Mouse (Mus musculus) MEL (cell line): Measurements from ENCODE around the gene 1700001O22Rik. TPM values are rescaled to one million over a fixed set of nuclear protein-coding genes. Genes with fewer than 3 reads are reported as not detected.

Experiments used
- DNase-seq: peaks from one replicate; pipeline ENCODE4 v3.0.0; 2011; ENCODE audit warnings: low read depth, low spot score
- H3K27ac ChIP-seq: 2 replicates; pipeline ENCODE4 v1.5.1; 2012; ENCODE audit warnings: low read depth, mild to moderate bottlenecking, control low read depth, low read length, moderate library complexity; ENCODE audit not compliant: control insufficient read depth
- H3K27me3 ChIP-seq, 2 experiments: fragments of 150-350 bp in 1 of 2; sonication (generic) in 1 of 2; 2 replicates each; pipeline ENCODE4 v1.6.1; 2012; ENCODE audit warnings: low read length in 2 of 2, mild to moderate bottlenecking in 2 of 2, improper control_type of control experiment in 1 of 2, moderate library complexity in 1 of 2; ENCODE audit not compliant: insufficient read depth in 2 of 2, control insufficient read depth in 1 of 2
- H3K36me3 ChIP-seq, 2 experiments: 2 replicates each; pipeline ENCODE4 v1.6.1; 2012 to 2014; ENCODE audit warnings: low read length in 2 of 2, improper control_type of control experiment in 1 of 2, inconsistent platforms in 1 of 2, mild to moderate bottlenecking in 1 of 2; ENCODE audit not compliant: insufficient read depth in 2 of 2, control insufficient read depth in 1 of 2
- H3K4me1 ChIP-seq, 2 experiments: fragments of 150-350 bp in 1 of 2; sonication (generic) in 1 of 2; 2 replicates each; pipeline ENCODE4 v1.6.1; 2012; ENCODE audit warnings: low read length in 2 of 2, improper control_type of control experiment in 1 of 2, mild to moderate bottlenecking in 1 of 2; ENCODE audit not compliant: insufficient read depth in 2 of 2, control insufficient read depth in 1 of 2
- H3K4me3 ChIP-seq, 2 experiments: fragments of 150-350 bp in 1 of 2; sonication (generic) in 1 of 2; 2 replicates each; pipeline ENCODE4 v1.5.1; 2012; ENCODE audit warnings: low read depth in 2 of 2, low read length in 2 of 2, mild to moderate bottlenecking in 2 of 2, moderate library complexity in 2 of 2, control low read depth in 1 of 2, improper control_type of control experiment in 1 of 2; ENCODE audit not compliant: control insufficient read depth in 1 of 2, insufficient read depth in 1 of 2
- H3K79me2 ChIP-seq: 2 replicates; pipeline ENCODE4 v1.6.1; 2012; ENCODE audit warnings: mild to moderate bottlenecking, low read length, moderate library complexity; ENCODE audit not compliant: control insufficient read depth, poor library complexity, insufficient read depth
- H3K9ac ChIP-seq: 2 replicates; pipeline ENCODE4 v1.6.1; 2012; ENCODE audit warnings: low read depth, mild to moderate bottlenecking, control low read depth, low read length, moderate library complexity; ENCODE audit not compliant: control insufficient read depth, poor library complexity, severe bottlenecking
- H3K9me3 ChIP-seq: fragments of 150-350 bp; sonication (generic); replicated peaks from 2 replicates; pipeline ENCODE4 v1.6.1; 2012; ENCODE audit warnings: mild to moderate bottlenecking, low read length, improper control_type of control experiment, moderate library complexity; ENCODE audit not compliant: insufficient read depth
- BHLHE40 ChIP-seq: IDR thresholded peaks from 2 replicates; pipeline ENCODE4 v1.6.1; 2012; ENCODE audit warnings: low read depth, mild to moderate bottlenecking, inconsistent platforms, low read length, improper control_type of control experiment, borderline replicate concordance
- CHD1 ChIP-seq: IDR thresholded peaks from 2 replicates; pipeline ENCODE4 v1.6.1; 2012; ENCODE audit warnings: low read depth, mild to moderate bottlenecking, inconsistent platforms, low read length, improper control_type of control experiment
- CTCF ChIP-seq, 3 experiments: IDR thresholded peaks in 2 of 3; conservative IDR thresholded peaks in 1 of 3; 2 replicates each; pipeline ENCODE4 v1.5.1; 2011 to 2012; ENCODE audit warnings: low read length in 3 of 3, low read depth in 2 of 3, mild to moderate bottlenecking in 2 of 3, improper control_type of control experiment in 1 of 3, inconsistent platforms in 1 of 3, mixed read lengths in 1 of 3, moderate library complexity in 1 of 3; ENCODE audit not compliant: control insufficient read depth in 1 of 3, insufficient read depth in 1 of 3, poor library complexity in 1 of 3, severe bottlenecking in 1 of 3
- E2F4 ChIP-seq: IDR thresholded peaks from 2 replicates; pipeline ENCODE4 v1.6.1; 2011; ENCODE audit warnings: low read depth, low read length, improper control_type of control experiment, borderline replicate concordance
- ELF1 ChIP-seq: IDR thresholded peaks from 2 replicates; pipeline ENCODE4 v1.6.1; 2014; ENCODE audit warnings: low read depth, mild to moderate bottlenecking, inconsistent platforms, low read length, improper control_type of control experiment, moderate library complexity
- HCFC1 ChIP-seq: IDR thresholded peaks from 2 replicates; pipeline ENCODE4 v1.6.1; 2012; ENCODE audit warnings: low read depth, mild to moderate bottlenecking, inconsistent platforms, low read length, improper control_type of control experiment, moderate library complexity
- MAFK ChIP-seq: IDR thresholded peaks from 2 replicates; pipeline ENCODE4 v1.6.1; 2011; ENCODE audit warnings: low read depth, mild to moderate bottlenecking, low read length, improper control_type of control experiment, borderline replicate concordance
- MAX ChIP-seq: IDR thresholded peaks from 2 replicates; pipeline ENCODE4 v1.6.1; 2011; ENCODE audit warnings: low read length, improper control_type of control experiment
- MAZ ChIP-seq: IDR thresholded peaks from 2 replicates; pipeline ENCODE4 v1.6.1; 2012; ENCODE audit warnings: low read depth, mild to moderate bottlenecking, inconsistent platforms, low read length, improper control_type of control experiment
- MYC ChIP-seq: IDR thresholded peaks from 2 replicates; pipeline ENCODE4 v1.6.1; 2011; ENCODE audit warnings: low read depth, mild to moderate bottlenecking, low read length, improper control_type of control experiment, moderate library complexity
- NELFE ChIP-seq: IDR thresholded peaks from 2 replicates; pipeline ENCODE4 v1.6.1; 2011; ENCODE audit warnings: low read depth, low read length, improper control_type of control experiment
- NRF1 ChIP-seq: IDR thresholded peaks from 2 replicates; pipeline ENCODE4 v1.6.1; 2014; ENCODE audit warnings: low read depth, mild to moderate bottlenecking, inconsistent platforms, low read length, improper control_type of control experiment, moderate library complexity; ENCODE audit not compliant: poor library complexity, insufficient read depth, severe bottlenecking
- POLR2A ChIP-seq, 2 experiments: IDR thresholded peaks; 2 replicates each; pipeline ENCODE4 v1.6.1; 2011 to 2012; ENCODE audit warnings: low read length in 2 of 2, mild to moderate bottlenecking in 2 of 2, control low read depth in 1 of 2, improper control_type of control experiment in 1 of 2, low read depth in 1 of 2, moderate library complexity in 1 of 2; ENCODE audit not compliant: control insufficient read depth in 1 of 2, insufficient read depth in 1 of 2, poor library complexity in 1 of 2
- RAD21 ChIP-seq: IDR thresholded peaks from 2 replicates; pipeline ENCODE4 v1.6.1; 2011; ENCODE audit warnings: mild to moderate bottlenecking, low read depth, low read length, improper control_type of control experiment
- SIN3A ChIP-seq: IDR thresholded peaks from 2 replicates; pipeline ENCODE4 v1.6.1; 2012; ENCODE audit warnings: low read length, improper control_type of control experiment, inconsistent platforms
- TAL1 ChIP-seq: IDR thresholded peaks from 2 replicates; pipeline ENCODE4 v1.6.1; 2012; ENCODE audit warnings: mild to moderate bottlenecking, inconsistent platforms, low read length, moderate library complexity, mixed read lengths
- TBP ChIP-seq: IDR thresholded peaks from 2 replicates; pipeline ENCODE4 v1.8.0; 2011; ENCODE audit warnings: low read depth, low read length, improper control_type of control experiment
- TCF12 ChIP-seq: IDR thresholded peaks from 2 replicates; pipeline ENCODE4 v1.6.1; 2014; ENCODE audit warnings: low read depth, mild to moderate bottlenecking, inconsistent platforms, low read length, improper control_type of control experiment, moderate library complexity
- UBTF ChIP-seq: IDR thresholded peaks from 2 replicates; pipeline ENCODE4 v1.6.1; 2012; ENCODE audit warnings: low read depth, mild to moderate bottlenecking, inconsistent platforms, low read length, improper control_type of control experiment, moderate library complexity, borderline replicate concordance; ENCODE audit not compliant: insufficient read depth
- USF1 ChIP-seq: IDR thresholded peaks from 2 replicates; pipeline ENCODE4 v1.6.1; 2014; ENCODE audit warnings: low read depth, mild to moderate bottlenecking, inconsistent platforms, low read length, improper control_type of control experiment, moderate library complexity
- ZC3H11A ChIP-seq: IDR thresholded peaks from 2 replicates; pipeline ENCODE4 v1.6.1; 2012; ENCODE audit warnings: low read depth, mild to moderate bottlenecking, inconsistent platforms, low read length, improper control_type of control experiment
- polyA plus RNA-seq, 2 experiments: library from polyadenylated mRNA; stranded (reverse) in 1 of 2; unstranded in 1 of 2; fragments of >175 nt in 1 of 2; fragments of >200 nt in 1 of 2; gene quantifications; 2 replicates each; pipeline versions ENCODE4 v1.2.1 to v1.2.4; 2012; ENCODE audit warnings: low replicate concordance in 2 of 2, low read depth in 1 of 2; ENCODE audit not compliant: insufficient read length in 2 of 2, insufficient read depth in 1 of 2, missing spikeins in 1 of 2
- total RNA-seq: library from RNA; depleted of rRNA; stranded (reverse); fragments of 300-350 nt; gene quantifications from 2 replicates; pipeline ENCODE4 v1.2.3, GENCODE M21; 2012

The 1700001O22Rik gene
- total and polyA plus RNA-seq, 3 experiments: 0.50 to 1.8 TPM; not detected in 1

DNA sequence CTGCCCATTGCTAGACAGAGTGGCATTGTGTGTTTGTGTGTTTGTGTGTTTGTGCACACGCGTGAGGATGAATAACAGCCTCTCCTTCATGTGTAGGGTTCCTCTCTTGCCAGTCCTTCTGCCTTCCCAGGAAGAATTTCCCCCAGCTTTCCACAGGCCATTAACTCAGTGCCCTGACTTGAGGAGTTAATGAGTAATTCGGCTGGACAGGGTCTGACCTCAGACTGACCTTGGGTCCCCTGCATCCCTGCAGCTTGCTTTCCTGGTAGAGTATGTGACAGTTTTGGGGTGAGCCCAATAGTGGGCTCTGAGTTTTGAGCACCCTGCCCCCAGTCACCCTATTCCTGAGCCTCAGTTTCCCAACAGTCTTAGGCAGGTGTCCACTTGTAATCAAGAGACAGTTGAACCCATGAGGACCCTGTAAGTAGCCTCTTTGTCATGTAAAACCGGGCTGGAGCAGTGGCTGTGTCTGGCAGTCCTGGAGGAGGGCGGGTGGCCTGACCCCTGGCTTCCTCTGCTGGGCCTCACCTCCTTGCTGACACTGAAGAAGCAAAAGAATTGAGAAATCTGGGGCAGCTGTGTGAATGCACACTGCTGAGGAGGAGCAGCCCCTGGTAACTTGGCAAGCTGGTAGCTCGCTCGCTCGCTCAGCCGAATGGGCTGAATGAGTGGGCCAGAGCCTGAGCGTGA is 43.5 kb downstream of the 1700001O22Rik start:
- peaks cover 0 to 1% of the 10 kb centered on the region in 2 experiments; a peak in 3 of 4 replicates for H3K27me3 ChIP-seq
- H3K9ac ChIP-seq: no peak overlapping the region
- H3K4me3 ChIP-seq: no peak overlapping the region
- DNase-seq: no peak
- no peaks in the 10 kb centered on the region for H3K79me2 ChIP-seq
- no peaks in the 10 kb centered on the region for H3K36me3 ChIP-seq
- peaks cover 0 to 12% of the 10 kb centered on the region in 2 experiments; a peak in 2 of 4 replicates for H3K4me1 ChIP-seq
- no peak overlapping the region for H3K27ac ChIP-seq
- H3K9me3 ChIP-seq: no peaks in the 10 kb centered on the region
- no peak for TF ChIP-seq ZC3H11A
- no peak for TF ChIP-seq SIN3A
- no peak for TF ChIP-seq RAD21

DNA sequence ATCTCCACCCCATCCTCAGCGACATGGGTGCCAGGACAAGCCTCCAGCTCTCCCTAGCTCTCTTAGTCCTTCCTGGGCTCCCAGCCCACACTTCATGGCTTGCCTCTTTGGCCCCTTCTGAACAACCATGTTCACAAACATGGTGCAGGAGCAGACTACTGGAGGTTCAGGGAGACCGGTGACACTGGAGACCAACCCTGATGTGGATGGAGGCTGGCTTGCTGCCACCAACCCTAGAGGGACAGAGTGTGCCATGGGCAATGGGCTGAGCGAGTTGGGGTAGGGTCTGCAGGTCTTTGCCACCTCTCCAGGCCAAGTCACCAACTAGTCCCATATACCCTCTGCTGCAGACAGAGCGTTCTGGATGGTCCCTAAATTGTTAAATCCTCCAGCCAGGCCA is 44.0 kb downstream of the 1700001O22Rik start:
- no peaks in the 10 kb centered on the region for H3K36me3 ChIP-seq
- H3K4me1 ChIP-seq: peaks cover 0 to 12% of the 10 kb centered on the region in 2 experiments; a peak in 2 of 4 replicates
- H3K27me3 ChIP-seq: peaks cover 0 to 1% of the 10 kb centered on the region in 2 experiments; a peak in 3 of 4 replicates
- H3K27ac ChIP-seq: no peak overlapping the region
- no peak overlapping the region for H3K9ac ChIP-seq
- DNase-seq: no peak
- H3K9me3 ChIP-seq: no peaks in the 10 kb centered on the region
- no peaks in the 10 kb centered on the region for H3K79me2 ChIP-seq
- TF ChIP-seq CTCF (IDR thresholded peaks at IDR 0.05 in 2 of 3, conservative IDR thresholded peaks at IDR 0.05 in 1 of 3; ENCODE audit: control insufficient read depth in 1 of 3, insufficient read depth in 1 of 3, low read depth in 2 of 3, low read length in 3 of 3, poor library complexity in 1 of 3, severe bottlenecking in 1 of 3) (no peak), ELF1 (no peak), HCFC1 (no peak), MYC (no peak), NRF1 (no peak), TBP (no peak), UBTF (no peak)
- TF ChIP-seq, all 39 proteins: peak for 0
- H3K4me3 ChIP-seq: no peak overlapping the region

DNA sequence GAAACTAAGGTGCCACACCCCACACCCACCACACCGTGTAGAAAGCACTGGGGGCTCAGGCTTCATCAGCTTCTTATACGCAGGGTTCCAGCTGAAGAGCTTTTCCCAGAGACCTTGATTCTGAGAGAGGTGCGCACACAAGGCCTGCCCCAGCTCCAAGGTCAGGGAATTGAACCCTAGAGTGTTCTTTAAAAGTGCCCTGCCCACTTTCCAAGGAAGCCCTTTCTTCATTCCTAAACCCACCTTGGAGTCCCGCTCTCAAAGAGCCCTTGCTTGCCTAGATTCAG is 44.4 kb downstream of the 1700001O22Rik start:
- H3K9me3 ChIP-seq: no peaks in the 10 kb centered on the region
- peaks cover 0 to 12% of the 10 kb centered on the region in 2 experiments; a peak in 2 of 4 replicates for H3K4me1 ChIP-seq
- no peaks in the 10 kb centered on the region for H3K79me2 ChIP-seq
- DNase-seq: no peak
- H3K27ac ChIP-seq: no peak overlapping the region
- no peak overlapping the region for H3K9ac ChIP-seq
- no peaks in the 10 kb centered on the region for H3K36me3 ChIP-seq
- peaks cover 0 to 1% of the 10 kb centered on the region in 2 experiments; a peak in 3 of 4 replicates for H3K27me3 ChIP-seq
- no peak for TF ChIP-seq NELFE
- no peak for TF ChIP-seq E2F4
- no peak for TF ChIP-seq CHD1
- no peak for TF ChIP-seq SIN3A
- no peak for TF ChIP-seq MAZ
- TF ChIP-seq USF1: no peak
- TF ChIP-seq TAL1: no peak
- no peak for TF ChIP-seq TCF12
- TF ChIP-seq ZC3H11A: no peak
- TF ChIP-seq MAFK: no peak
- TF ChIP-seq BHLHE40: no peak
- TF ChIP-seq MAX: no peak
- TF ChIP-seq POLR2A (IDR thresholded peaks at IDR 0.05; ENCODE audit: control insufficient read depth in 1 of 2, insufficient read depth in 1 of 2, low read depth in 1 of 2, low read length in 2 of 2, poor library complexity in 1 of 2): no peak
- H3K4me3 ChIP-seq: no peak overlapping the region
